Mouse (Mus musculus) cerebellum, postnatal 10 days (tissue): Measurements from ENCODE around the gene Kif16b.
"Not testable (repeated sequence)": the region's sequence is repeated elsewhere in the genome, so short reads cannot be mapped to it uniquely, and the experiment has no call there.

Experiments
- DNase-seq, 2 experiments: peaks; one replicate each; pipeline ENCODE4 v3.0.0; 2021; ENCODE audit warnings: mixed read lengths in 2 of 2

Gene Kif16b

GRCm38 (mm10) chr2:142585845-142586244 is 315.5 kb downstream of the Kif16b start:
- no peak for DNase-seq

GRCm38 (mm10) chr2:142584851-142585737 is 316.2 kb downstream of the Kif16b start:
- no peak for DNase-seq

- DNase-seq: no peak
These were observed 320.9 kb downstream of the Kif16b start for GRCm38 (mm10) chr2:142580449-142580848.

GRCm38 (mm10) chr2:142577414-142577813 is 323.9 kb downstream of the Kif16b start:
- DNase-seq: not testable (repeated sequence)

- DNase-seq: no peak
These were observed 331.6 kb downstream of the Kif16b start for GRCm38 (mm10) chr2:142569771-142570170.
